Mouse (Mus musculus): Measurements from ENCODE around the gene Daglb.

GRCm38 (mm10) chr5:143463671-143464070 lies 713 bp upstream of the Daglb start:
- TF ChIP-seq CTCF (IDR thresholded peaks at IDR 0.05; ENCODE audit: low read depth) (no peak), EP300 (optimal IDR thresholded peaks at IDR 0.05) (no peak)

Data from stomach, postnatal 0 days (tissue).